Mouse (Mus musculus): Measurements from ENCODE around the gene Gabra5.
A peak's percentile ranks its signal among the peaks of the same experiment; 100 is the strongest.

The Gabra5 gene

DNA sequence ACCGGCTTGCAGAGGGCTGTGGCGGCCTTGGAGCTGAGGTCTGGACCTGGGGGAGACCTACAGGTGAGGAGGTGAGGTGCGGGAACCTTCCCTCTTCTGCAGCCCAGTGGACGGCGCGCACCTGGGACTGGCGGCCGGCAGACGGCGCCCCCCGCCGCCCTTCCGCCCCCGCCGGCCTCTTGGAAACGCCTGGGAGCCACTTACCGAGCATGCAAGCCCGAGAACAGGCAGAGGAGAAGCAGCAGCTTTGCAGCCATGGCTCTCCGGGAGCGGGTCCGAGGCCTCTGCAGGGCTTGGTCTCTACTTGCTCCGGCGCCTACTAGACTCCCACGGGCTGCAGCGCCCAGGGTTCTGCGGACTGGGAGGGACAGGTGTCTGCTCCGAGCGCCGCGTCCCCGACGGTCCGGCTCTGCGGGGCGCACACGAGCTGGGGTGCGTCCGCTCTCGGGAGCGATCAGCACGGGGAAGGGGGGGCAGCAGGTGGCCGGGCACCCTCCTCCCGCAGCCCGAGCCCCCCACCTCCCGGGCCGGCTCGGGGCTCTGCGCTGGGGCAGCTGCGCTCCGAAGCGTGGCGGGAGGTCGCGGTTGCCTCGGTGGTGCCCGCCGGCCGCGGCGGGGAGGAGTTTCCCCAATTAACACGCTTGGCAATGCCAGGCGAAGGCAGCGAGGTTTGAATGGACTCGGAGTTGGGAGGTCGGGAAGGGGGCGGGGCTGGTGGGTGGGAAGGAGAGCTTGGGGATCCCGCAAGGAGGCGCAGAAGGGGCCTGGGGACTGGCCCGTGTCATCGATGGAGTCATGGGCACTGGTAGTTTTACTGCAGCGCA, 123.1 kb downstream of the Gabra5 start, which contains the start of gene Gabrg3:
Gene Gabrg3 (minus strand): TSS at position 672 of the 824 bp plus-strand sequence.
- DNase-seq (ENCODE audit: low read depth): no peak

DNA sequence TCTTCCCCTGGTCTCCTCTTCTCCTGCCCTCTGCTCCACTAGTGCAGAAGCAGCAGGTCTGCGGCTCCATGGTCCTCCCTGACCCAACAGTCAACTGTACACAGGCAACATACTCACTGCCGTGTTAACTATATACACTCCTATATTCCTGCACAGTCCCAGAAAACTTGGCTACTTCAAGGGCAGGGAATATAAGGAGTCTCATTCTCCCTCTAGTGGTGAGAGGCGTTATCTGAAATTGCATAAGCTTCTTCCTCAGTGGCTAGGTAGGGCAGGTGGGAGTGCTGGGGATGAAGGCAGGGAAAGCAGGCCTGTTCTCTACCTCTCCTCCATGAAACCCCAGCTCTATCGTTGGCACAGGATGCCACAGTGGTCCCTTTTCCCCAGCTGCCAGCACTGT, 125.7 kb downstream of the Gabra5 start:
- peak; percentile 11 for DNase-seq (ENCODE audit: low read depth)

DNA sequence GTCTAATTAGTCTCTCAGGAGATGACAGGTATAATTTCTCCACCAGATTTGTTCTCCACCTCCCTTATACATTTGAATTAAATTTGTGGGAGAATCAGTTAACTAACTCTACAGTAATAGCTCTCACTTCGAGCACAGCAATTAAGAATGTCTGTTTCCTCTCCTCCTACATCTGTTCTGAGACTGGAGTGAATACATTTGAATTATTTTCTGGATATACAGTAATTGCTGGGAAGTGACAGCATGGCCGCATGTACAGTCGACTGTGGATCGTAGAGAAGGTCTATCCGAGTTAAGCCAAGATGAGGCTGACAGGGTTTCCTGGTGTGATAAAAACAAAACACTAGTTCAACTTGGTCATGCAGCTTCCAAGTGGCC, 143.9 kb downstream of the Gabra5 start:
- no peak for DNase-seq (ENCODE audit: low read depth)

DNA sequence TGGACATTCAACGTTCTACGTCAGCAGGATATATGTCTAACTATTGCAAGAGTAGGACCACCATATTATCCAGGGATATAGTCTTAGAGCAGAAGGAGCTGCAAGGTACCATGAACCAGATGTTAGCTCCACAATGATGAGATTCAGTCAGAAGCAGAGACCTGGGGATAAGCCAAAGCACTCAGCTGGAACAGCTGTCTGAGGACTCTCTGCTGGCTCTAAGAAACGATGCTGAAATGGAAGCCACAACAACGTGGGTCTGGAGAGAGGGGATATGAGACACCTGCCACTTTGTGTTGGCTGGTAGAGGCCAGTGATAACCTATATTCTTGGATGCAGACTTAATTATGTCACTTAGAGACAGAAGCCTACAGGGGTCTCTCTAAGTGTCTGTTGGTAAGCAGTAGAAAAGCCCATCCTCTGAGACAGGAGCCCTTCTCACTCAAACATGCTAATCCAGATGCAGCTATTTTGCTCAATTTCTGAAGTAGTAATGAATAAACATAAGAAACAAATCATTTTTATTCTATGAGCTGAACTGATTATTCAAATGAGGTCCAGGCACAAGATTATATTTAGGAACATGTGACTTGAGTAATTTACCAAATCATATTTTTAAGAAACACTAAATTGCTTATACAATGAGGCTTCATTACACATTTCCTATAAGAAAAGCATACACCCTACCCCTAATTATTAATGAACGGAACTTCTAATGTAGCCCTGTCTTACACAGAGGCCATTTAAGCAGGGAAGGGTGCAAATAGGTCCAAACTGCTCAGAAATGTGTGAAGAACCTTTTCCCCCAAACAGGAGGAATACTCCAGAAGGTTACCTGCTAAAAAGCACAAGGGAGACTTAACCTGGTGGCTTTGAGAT, 144.5 kb downstream of the Gabra5 start:
- no peak for DNase-seq (ENCODE audit: low read depth)

DNA sequence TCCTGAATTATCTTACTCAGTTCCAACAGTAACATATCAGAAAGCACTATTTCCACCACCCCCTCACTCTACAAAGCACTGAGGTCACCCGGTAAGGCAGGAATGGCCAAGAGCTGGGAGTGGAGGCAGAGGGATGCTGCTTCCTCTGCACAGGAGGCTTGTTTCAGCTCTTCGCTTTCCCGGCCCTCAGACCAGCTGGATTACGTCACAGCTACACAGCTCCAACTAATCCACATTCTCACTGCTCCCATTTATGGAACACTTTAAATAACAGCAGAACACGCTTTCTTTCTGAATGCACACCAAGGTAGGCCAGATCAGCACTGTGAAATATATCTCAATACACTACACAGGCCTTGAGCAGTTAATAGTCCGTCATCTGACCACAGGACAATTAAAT, 146.0 kb downstream of the Gabra5 start:
- DNase-seq (ENCODE audit: low read depth): no peak

DNA sequence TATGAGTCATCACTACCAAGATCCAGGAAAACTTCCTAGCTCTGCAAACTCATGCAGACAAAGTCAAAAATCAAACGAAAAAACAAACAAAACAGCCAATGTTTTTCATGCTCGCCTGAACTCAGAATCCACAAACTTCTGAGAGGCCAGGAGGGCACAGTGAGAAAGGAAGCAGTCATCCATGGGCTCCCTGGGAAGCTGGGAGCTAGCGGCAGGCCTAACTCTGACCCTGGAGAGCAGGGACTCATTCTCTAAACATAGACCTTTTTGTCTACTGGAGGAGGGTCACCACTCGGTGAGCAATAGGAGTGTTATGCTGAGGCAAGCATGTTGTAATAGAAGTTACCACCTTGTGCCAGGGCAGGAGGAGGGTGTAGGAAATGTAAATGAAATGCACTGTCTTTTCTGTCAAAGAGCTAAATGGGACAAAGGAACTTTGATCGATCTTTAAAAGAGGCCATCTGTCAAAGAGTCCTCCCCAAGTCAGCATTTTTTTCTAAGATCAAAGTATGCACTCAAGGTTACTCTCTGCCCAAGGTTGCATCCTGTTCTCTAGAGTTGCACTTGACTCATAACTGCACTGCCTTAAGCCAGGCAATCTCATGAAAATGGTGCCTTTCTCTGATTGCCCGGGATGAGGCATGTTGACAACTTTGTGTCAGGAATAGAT, 151.9 kb downstream of the Gabra5 start:
- no peak for DNase-seq (ENCODE audit: low read depth)

All from 416B (cell line).